Mouse (Mus musculus) liver, embryonic 14.5 days (tissue): Measurements from ENCODE around the gene Ppa1.

Source experiments
- CTCF ChIP-seq: IDR thresholded peaks from 2 replicates; pipeline ENCODE4 v1.5.1; 2016; ENCODE audit warnings: antibody characterized with exemption, low read depth, control low read depth
- EP300 ChIP-seq: IDR thresholded peaks from 2 replicates; pipeline ENCODE4 v1.6.1; 2016; ENCODE audit warnings: antibody characterized with exemption, low read depth

GRCm38 (mm10) chr10:61661887-61662286 is 13.5 kb downstream of the Ppa1 start:
- TF ChIP-seq CTCF (no peak), EP300 (no peak)
